In genomic region chr2:164389499-164389898, GRCm38 (mm10) we compare ENCODE assay signal across 8 mouse cellular contexts. TPM values are rescaled to one million over a fixed set of nuclear protein-coding genes. Genes with fewer than 3 reads are reported as not detected.
DNase-seq lines count a peak whose midpoint lies in the region; ATAC-seq lines count a peak whose summit lies in the region.

No protein-coding gene starts in this region.

- peak; percentile 84 for DNase-seq in Muller cell, postnatal 12 days (ENCODE audit: inconsistent ontology term)
- DNase-seq in cerebellum, postnatal 14 days: peak; percentile 96 to 98
- DNase-seq in frontal cortex, postnatal 14 days (ENCODE audit: low spot score in 2 of 2): peak; percentile 56 to 85
- DNase-seq in layer of hippocampus, postnatal 14 days (ENCODE audit: low spot score in 2 of 2): peak; percentile 88
- DNase-seq in lung, postnatal 10 days: peak; percentile 91
- DNase-seq in ovary, postnatal 14 days (ENCODE audit: low spot score): peak; percentile 87
- DNase-seq in thymus, postnatal 10 days (ENCODE audit: low spot score in 2 of 2): peak; percentile 52 to 81

- H3K4me2 ChIP-seq in hindbrain, embryonic 12.5 days (replicated peaks): peak overlapping the region; percentile 56

- no peaks in the 10 kb centered on the region for H3K36me3 ChIP-seq in hindbrain, embryonic 12.5 days

- H3K4me3 ChIP-seq in hindbrain, embryonic 12.5 days: peak overlapping the region; percentile 39

- H3K27ac ChIP-seq in hindbrain, embryonic 12.5 days: peak overlapping the region; percentile 71

- 1% methylated on average over 30 of the region's 30 CpGs for WGBS in hindbrain, embryonic 12.5 days

- peak overlapping the region; percentile 57 for H3K9ac ChIP-seq in hindbrain, embryonic 12.5 days

- H3K4me1 ChIP-seq in hindbrain, embryonic 12.5 days: peaks cover 15% of the 10 kb centered on the region

- ATAC-seq in hindbrain, embryonic 12.5 days (ENCODE audit: low FRiP score): peak; percentile 49

- no peaks in the 10 kb centered on the region for H3K9me3 ChIP-seq in hindbrain, embryonic 12.5 days (replicated peaks)

- H3K27me3 ChIP-seq in hindbrain, embryonic 12.5 days: peaks cover 32% of the 10 kb centered on the region

RNA-seq across cellular contexts. Expression of gene Slpi, which starts 0.6 kb away (rescaled TPM):
- polyA plus RNA-seq in hindbrain, embryonic 12.5 days (2016; fragmentation: Nextera tagmentation; extraction: Ambion mirVana): 1.2 and 2.0 TPM in 2 replicates
- 1 to 10 TPM; 1.2 to 2.0 TPM for total RNA-seq in layer of hippocampus, postnatal 14 days (2021)

RNA-seq across cellular contexts. Expression of gene Rbpjl, which starts 13.4 kb away (rescaled TPM):
- polyA plus RNA-seq in hindbrain, embryonic 12.5 days (2016; fragmentation: Nextera tagmentation; extraction: Ambion mirVana): 0.33 and 0.37 TPM in 2 replicates
- total RNA-seq in layer of hippocampus, postnatal 14 days (2021): under 1 TPM; 0.41 to 0.91 TPM

RNA-seq across cellular contexts. Expression of gene Matn4, which starts 15.5 kb away (rescaled TPM):
- polyA plus RNA-seq in hindbrain, embryonic 12.5 days (2016; fragmentation: Nextera tagmentation; extraction: Ambion mirVana): 31.5 and 39.5 TPM in 2 replicates
- total RNA-seq in layer of hippocampus, postnatal 14 days (2021): 10 to 100 TPM; 21.2 to 21.6 TPM

RNA-seq across cellular contexts. Expression of gene Sdc4, which starts 54.2 kb away (rescaled TPM):
- 17.6 and 18.8 TPM in 2 replicates for polyA plus RNA-seq in hindbrain, embryonic 12.5 days (2016; fragmentation: Nextera tagmentation; extraction: Ambion mirVana)
- total RNA-seq in layer of hippocampus, postnatal 14 days (2021): 100 to 1,000 TPM; 117 to 137 TPM

RNA-seq across cellular contexts. Expression of gene Svs5, which starts 57.0 kb away (rescaled TPM):
- polyA plus RNA-seq in hindbrain, embryonic 12.5 days (2016; fragmentation: Nextera tagmentation; extraction: Ambion mirVana): not detected in 2 replicates
- not detected for total RNA-seq in layer of hippocampus, postnatal 14 days (2021)

Comparison
In these comparisons a context has a peak if more than half of its experiments do, and no peak if none do; other contexts are left out.
1. Peak in every context shown above with its lines: DNase-seq, ATAC-seq, H3K4me3 ChIP-seq and H3K27ac ChIP-seq.